Mouse (Mus musculus): ENCODE measurements around the gene Sorbs1. TPM values are rescaled to one million over a fixed set of nuclear protein-coding genes. Genes with fewer than 3 reads are reported as not detected.
A peak's percentile ranks its signal among the peaks of the same experiment; 100 is the strongest.

The Sorbs1 gene
- polyA plus RNA-seq, 1 experiment, result 431 TPM

DNA sequence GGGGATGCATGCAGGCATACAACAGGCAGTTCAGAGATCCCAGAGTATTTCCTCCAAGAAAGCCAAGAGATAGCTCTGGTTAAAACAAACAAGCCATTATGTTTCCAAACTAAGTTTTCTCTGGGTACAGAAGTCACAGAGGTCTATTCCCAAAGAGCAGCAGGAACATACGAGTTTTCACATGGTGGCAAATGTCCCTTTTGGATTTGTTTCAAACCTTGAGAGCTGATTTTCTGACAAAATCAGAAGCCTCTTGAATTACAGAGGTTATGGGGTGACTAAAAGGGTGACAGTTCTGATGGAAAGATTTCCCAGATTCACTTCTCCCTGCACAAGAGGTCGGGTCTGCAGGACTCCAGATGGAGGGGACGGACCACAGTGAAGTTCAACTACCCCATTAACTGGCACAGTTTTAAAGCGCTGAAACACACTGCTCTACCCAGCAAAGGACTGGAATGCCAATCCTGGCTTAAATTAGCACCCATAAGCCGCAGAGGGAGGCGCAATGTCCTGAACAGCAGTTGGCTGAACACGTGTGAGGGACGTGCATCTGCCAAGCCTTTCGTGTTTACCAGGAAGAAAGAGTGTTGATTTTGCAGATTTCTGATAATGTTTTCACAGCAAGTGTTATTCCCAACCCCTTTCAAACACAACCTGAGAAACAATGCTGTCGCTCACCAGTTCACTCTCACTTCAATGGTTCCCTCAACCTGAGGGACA is 41.9 kb downstream of the Sorbs1 start:
- Histone ChIP-seq H3K27ac (replicated peaks; ENCODE audit: low read depth, low read length) (peak overlapping the region; percentile 48), H3K4me1 (ENCODE audit: control insufficient read depth, insufficient read depth, insufficient read length, low read length) (peaks cover 31% of the 10 kb centered on the region)

DNA sequence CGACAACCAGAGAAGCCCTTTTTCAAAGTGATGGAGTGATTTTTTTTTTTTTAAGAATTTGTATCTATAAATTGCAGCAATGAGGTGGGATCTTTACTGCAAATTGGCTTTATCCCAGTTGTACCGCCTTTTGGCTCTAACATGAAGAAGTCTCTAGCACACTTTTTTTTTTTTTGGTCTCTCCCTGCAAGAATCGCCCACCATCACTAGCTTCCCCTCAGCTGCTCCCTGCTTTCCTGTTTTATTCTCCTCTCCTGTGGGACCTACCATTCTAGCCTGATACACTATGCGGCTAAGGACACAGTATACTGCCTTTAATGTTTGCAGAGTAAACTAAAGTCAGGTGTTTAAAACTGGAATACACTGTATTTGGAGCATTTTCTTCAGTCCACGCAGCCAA is 43.8 kb downstream of the Sorbs1 start:
- H3K4me1 ChIP-seq (ENCODE audit: control insufficient read depth, insufficient read depth, insufficient read length, low read length), result peaks cover 24% of the 10 kb centered on the region
- no peak overlapping the region for H3K27ac ChIP-seq (replicated peaks; ENCODE audit: low read depth, low read length)
- no peak overlapping the region for H3K4me3 ChIP-seq (ENCODE audit: insufficient read depth, low read depth, low read length)

More for the DNA sequence above, 41.9 kb downstream of the Sorbs1 start:
- H3K4me3 ChIP-seq (ENCODE audit: insufficient read depth, low read depth, low read length), result no peak overlapping the region

DNA sequence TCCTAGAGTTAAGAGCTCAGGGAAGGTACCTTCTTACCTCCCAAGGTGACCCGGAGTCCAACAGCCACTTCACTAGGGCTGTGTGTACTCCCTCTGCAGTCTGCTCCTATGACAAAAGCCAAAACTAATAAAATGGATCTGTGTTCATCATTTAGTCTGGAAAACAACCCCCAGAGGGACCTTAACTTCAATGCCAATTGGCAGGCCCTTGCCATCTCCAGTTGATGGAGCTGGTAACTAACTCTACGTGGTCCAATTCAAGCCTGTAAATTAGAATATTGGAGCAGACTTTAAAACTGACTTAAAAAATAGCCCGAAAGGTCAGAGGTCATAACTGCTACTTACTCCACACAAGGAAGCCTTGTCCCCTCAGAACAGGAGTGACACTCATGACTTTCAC is 45.3 kb downstream of the Sorbs1 start:
- Histone ChIP-seq H3K4me3 (ENCODE audit: insufficient read depth, low read depth, low read length) (no peak overlapping the region), H3K4me1 (ENCODE audit: control insufficient read depth, insufficient read depth, insufficient read length, low read length) (peaks cover 27% of the 10 kb centered on the region), H3K27ac (replicated peaks; ENCODE audit: low read depth, low read length) (peak overlapping the region; percentile 54)

DNA sequence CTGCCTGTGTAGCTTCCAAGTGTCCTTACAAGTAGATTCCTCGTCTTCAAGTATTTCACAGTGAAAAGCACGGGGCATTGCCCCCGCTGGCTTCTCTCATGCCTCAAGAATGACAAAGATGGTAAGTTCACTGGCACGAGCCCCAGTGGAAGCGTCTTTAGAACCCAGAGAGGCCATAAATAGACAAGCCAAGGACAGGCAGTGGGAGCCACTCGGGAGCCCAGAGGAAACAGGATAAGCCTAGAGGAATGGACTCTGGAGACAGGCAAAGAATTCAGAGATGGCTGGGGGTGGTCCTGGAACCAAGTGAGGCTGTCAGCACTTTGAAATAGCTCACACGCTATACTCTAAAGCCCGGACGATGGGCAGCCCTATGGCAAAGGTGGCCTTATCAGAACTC is 45.8 kb downstream of the Sorbs1 start:
- Histone ChIP-seq H3K4me1 (ENCODE audit: control insufficient read depth, insufficient read depth, insufficient read length, low read length) (peaks cover 29% of the 10 kb centered on the region), H3K27ac (replicated peaks; ENCODE audit: low read depth, low read length) (peak overlapping the region; percentile 54), H3K4me3 (ENCODE audit: insufficient read depth, low read depth, low read length) (no peak overlapping the region)

DNA sequence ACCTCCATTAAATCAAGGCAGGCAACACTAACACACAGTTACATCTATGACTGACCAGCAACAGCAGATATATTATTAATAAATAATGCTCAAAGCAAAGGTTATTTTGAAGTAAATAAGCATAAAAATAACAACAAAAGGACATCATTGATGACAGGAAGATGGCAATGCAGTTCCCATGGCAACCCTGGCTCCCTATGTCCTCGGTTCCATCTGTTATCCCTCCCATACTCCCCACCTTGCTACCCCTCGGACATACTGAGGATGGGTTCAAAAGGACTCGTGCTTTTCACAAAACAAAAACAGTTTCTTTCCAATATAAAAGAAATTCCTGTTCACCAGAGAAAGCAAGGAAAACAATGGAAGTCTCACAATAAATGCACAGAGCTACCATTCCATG is 48.2 kb downstream of the Sorbs1 start:
- Histone ChIP-seq H3K27ac (replicated peaks; ENCODE audit: low read depth, low read length) (no peak overlapping the region), H3K4me1 (ENCODE audit: control insufficient read depth, insufficient read depth, insufficient read length, low read length) (peaks cover 27% of the 10 kb centered on the region), H3K4me3 (ENCODE audit: insufficient read depth, low read depth, low read length) (no peak overlapping the region)

DNA sequence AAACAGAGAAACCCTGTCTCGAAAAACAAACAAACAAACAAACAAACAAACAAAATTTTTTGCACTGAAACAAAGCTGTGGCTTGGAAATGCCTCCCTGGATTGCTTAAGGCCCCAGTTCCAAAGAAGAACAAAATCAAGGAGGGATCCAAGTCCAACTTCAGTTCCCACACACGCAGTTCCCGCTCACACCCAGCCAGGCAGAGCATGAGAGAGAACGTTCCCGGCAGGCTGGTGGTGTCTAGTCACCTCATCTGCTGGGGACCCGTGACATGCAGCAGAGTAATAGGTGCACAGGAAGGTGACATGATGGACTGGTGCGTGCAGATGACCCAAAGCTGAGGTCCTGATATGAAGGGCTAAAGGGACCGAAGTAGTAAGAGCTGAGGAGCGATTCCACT is 49.2 kb downstream of the Sorbs1 start:
- H3K27ac ChIP-seq (replicated peaks; ENCODE audit: low read depth, low read length), result no peak overlapping the region
- no peak overlapping the region for H3K4me3 ChIP-seq (ENCODE audit: insufficient read depth, low read depth, low read length)
- peaks cover 29% of the 10 kb centered on the region for H3K4me1 ChIP-seq (ENCODE audit: control insufficient read depth, insufficient read depth, insufficient read length, low read length)

DNA sequence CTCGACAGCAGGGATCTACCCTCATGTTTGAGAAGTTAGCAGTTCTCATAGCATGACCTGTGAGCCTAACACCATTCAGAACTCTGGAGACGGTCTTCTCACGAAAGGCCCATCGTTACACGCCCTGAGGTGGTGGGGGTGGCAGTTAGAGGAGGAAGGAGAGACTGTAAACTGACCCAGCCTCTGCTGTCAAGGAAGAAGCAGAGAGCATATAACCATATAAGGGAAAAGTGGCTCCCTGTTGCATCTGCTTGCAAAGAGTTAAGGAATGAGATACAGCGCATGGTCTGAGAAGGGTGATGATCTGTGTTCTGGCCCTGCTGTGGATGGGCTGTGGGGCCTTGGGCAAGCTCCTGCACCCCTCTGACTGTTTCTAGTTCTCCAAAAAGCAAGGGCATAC is 50.7 kb downstream of the Sorbs1 start:
- Histone ChIP-seq H3K4me3 (ENCODE audit: insufficient read depth, low read depth, low read length) (no peak overlapping the region), H3K27ac (replicated peaks; ENCODE audit: low read depth, low read length) (no peak overlapping the region), H3K4me1 (ENCODE audit: control insufficient read depth, insufficient read depth, insufficient read length, low read length) (peaks cover 22% of the 10 kb centered on the region)

DNA sequence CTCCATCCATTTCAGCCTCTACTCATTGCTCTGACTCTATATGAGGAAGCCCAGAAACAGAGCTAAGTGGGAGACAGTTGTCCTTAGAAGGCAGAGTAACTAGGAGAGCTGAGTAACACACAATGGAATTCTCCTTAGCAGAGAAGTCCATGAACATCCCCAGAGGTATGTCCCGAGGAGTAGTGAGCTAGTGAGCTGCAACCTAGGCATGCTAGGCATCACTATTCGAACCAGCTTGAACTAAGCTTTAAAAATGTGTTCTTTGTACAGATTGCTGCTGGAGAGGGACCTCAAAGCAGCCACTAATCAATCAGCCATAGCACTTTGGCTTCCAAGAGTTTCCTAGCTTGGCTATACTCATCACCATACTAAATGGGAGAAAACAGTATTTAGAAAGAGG is 51.1 kb downstream of the Sorbs1 start:
- Histone ChIP-seq H3K27ac (replicated peaks; ENCODE audit: low read depth, low read length) (no peak overlapping the region), H3K4me1 (ENCODE audit: control insufficient read depth, insufficient read depth, insufficient read length, low read length) (peaks cover 17% of the 10 kb centered on the region), H3K4me3 (ENCODE audit: insufficient read depth, low read depth, low read length) (no peak overlapping the region)

DNA sequence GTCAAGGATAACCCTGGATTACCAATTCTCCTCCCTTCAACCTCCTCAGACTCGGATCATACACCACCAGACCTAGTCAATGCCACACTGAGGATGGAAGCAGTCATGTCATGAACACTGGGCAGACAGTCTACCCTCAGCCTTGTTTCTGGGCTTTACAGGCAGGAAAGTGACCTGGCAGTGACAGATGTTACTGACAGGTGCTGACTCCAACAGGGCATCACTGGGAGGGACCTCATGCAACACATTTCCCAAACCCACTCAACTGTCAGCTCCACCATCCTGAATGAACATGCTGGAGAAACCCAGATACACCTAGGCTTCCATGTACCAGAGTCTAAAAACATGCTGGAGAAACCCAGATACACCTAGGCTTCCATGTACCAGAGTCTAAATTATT is 51.9 kb downstream of the Sorbs1 start:
- Histone ChIP-seq H3K27ac (replicated peaks; ENCODE audit: low read depth, low read length) (no peak overlapping the region), H3K4me3 (ENCODE audit: insufficient read depth, low read depth, low read length) (no peak overlapping the region), H3K4me1 (ENCODE audit: control insufficient read depth, insufficient read depth, insufficient read length, low read length) (peaks cover 17% of the 10 kb centered on the region)

DNA sequence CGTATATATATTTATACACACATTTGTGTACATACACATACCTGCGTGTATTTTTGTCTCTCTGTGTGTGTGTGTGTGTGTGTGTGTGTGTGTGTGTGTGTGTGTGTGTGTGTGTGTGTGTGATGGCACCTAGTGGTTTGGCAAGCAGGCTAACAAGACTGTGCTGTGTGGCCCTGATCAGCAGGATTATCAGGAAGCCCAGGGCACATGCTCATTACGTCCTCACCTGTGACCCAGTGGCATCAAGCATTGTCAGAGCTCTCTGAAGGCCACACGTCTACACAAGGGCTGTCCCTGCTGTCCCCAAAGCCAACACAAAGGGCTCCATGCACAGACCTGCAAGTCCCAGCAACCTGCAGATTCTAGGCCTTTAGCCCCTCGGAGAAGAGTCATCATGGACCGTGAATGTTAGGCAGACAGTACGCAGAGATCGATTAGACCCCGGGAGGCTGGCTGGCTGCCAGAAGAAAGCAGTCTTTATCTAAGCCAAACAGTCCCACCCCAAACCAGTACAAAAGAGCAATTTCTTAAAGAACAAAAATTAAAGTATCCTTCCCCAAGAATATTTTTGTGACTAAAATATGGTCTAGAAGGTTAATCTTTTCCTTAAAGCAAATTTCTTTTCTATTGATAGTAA is 52.6 kb downstream of the Sorbs1 start:
- H3K4me3 ChIP-seq (ENCODE audit: insufficient read depth, low read depth, low read length), result no peak overlapping the region
- no peak overlapping the region for H3K27ac ChIP-seq (replicated peaks; ENCODE audit: low read depth, low read length)
- H3K4me1 ChIP-seq (ENCODE audit: control insufficient read depth, insufficient read depth, insufficient read length, low read length), result peaks cover 17% of the 10 kb centered on the region

DNA sequence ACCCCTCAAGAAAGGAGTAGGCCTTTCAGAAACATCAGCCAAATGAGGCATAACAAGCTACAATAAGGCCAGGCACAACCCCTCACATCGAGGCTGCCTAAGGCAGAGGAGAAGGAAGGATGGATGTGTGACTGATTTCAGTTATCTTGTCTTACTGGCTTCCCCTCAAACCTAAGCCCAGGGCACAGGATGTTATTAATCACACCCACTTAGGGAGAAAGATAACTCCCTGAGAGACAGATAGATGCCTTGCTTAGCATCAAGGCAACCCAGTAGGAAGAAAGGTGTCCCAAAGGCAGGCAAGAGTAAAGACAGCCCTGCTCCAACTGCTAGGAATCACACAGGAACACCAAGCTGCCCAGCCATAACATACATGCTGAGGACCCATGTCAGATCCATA is 54.2 kb downstream of the Sorbs1 start:
- Histone ChIP-seq H3K4me3 (ENCODE audit: insufficient read depth, low read depth, low read length) (no peak overlapping the region), H3K4me1 (ENCODE audit: control insufficient read depth, insufficient read depth, insufficient read length, low read length) (peaks cover 14% of the 10 kb centered on the region), H3K27ac (replicated peaks; ENCODE audit: low read depth, low read length) (no peak overlapping the region)

DNA sequence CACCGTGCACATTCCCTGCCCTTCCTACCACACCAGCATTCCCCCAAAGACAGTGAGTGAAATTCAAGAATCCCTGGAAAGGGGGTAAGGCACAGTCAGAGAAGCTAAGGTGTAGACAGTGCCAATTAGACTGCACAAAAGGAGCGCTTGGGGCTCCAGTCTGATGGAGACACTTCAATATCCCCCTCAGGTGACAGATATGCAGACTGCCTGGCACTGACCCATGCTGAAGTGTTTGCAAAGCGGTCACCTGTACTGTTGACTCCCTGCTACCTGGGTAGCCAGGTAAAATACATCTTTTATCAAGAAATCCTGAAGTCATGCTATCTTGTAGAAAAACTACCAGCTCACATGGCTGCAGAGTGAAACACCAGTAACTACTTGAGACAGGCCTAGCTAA is 54.8 kb downstream of the Sorbs1 start:
- no peak overlapping the region for H3K27ac ChIP-seq (replicated peaks; ENCODE audit: low read depth, low read length)
- H3K4me3 ChIP-seq (ENCODE audit: insufficient read depth, low read depth, low read length), result no peak overlapping the region
- peaks cover 14% of the 10 kb centered on the region; the same call in 1 of the 2 replicates for H3K4me1 ChIP-seq (ENCODE audit: control insufficient read depth, insufficient read depth, insufficient read length, low read length)

DNA sequence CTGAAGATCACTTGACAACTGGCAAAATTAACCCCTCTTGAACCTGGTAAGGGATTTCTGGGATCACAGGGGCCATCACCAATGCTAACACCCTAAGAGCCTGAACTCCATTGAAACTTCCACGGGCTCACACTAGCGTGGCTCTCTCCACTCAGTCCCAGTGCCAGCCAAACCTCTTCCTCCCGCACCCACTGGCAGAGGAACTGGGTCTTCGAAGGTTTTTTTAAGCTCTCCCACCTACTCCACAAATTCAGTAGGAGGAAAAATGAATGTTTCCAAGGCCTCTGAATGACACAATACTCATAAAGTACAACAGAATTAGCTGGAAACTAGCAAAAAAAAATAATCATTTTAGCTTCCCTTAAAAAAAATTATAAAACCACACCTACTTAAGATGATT is 58.3 kb downstream of the Sorbs1 start:
- H3K27ac ChIP-seq (replicated peaks; ENCODE audit: low read depth, low read length), result no peak overlapping the region

DNA sequence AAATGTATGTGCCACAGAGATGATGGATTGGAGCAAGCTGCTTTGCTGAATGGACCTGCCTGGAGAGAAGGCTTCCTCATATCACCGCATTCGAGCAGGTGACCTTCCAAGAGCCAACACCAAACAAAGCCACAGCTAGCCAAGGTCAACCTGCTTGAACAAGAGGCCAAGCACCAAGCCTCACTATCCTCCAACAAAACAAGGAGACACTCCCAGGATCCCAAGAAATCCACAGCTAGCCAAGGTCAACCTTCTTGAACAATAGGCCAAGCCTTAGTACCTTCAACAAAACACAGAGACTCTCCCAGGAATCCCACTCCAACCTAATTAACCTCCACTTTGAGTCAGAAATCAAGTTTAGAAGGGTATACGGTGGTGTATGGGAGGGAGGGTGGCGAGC is 59.5 kb downstream of the Sorbs1 start:
- Histone ChIP-seq H3K4me1 (ENCODE audit: control insufficient read depth, insufficient read depth, insufficient read length, low read length) (no peaks in the 10 kb centered on the region), H3K27ac (replicated peaks; ENCODE audit: low read depth, low read length) (no peak overlapping the region), H3K4me3 (ENCODE audit: insufficient read depth, low read depth, low read length) (no peak overlapping the region)

More for the DNA sequence above, 58.3 kb downstream of the Sorbs1 start:
- Histone ChIP-seq H3K4me1 (ENCODE audit: control insufficient read depth, insufficient read depth, insufficient read length, low read length) (peaks cover 1% of the 10 kb centered on the region; the same call in 1 of the 2 replicates), H3K4me3 (ENCODE audit: insufficient read depth, low read depth, low read length) (no peak overlapping the region)

DNA sequence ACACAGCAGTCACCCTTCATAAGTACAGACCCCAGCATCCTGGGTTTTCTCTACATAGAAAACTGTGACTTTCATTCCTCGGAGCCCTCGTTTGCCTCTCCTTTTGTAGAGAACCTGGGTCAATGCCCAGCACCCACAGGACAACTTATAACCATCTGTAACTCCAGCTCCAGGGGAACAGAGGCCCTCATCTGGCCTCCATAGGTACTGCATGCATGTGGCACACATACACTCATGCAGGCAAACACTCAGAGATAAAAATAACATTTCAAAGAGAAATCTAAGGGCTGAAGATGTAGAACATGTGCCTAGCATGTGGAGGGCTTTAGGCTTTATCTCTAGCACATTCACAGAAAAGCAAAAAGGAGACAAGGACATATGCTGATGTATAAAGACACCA is 61.4 kb downstream of the Sorbs1 start:
- Histone ChIP-seq H3K4me1 (ENCODE audit: control insufficient read depth, insufficient read depth, insufficient read length, low read length) (no peaks in the 10 kb centered on the region), H3K4me3 (ENCODE audit: insufficient read depth, low read depth, low read length) (no peak overlapping the region), H3K27ac (replicated peaks; ENCODE audit: low read depth, low read length) (no peak overlapping the region)

DNA sequence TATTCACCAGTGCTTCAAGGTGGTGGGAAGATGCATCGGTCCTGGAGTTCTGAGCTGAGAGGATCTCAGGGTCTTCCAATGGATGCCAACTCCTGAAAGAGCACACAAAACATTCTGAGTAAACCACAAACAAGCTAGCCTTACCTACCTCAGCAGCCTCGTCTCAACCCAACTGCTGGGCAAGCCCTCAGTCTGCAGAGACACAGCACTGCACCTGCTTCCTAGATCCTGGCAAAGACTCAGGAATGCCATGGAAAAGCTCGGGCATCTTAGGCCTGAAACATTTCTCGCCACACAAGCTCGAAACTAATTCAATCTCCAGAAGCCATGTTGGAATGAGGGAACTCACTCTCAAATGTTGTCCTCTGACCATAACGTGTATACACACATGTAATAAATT is 62.3 kb downstream of the Sorbs1 start:
- no peak overlapping the region for H3K27ac ChIP-seq (replicated peaks; ENCODE audit: low read depth, low read length)

More for the DNA sequence above, 62.3 kb downstream of the Sorbs1 start:
- Histone ChIP-seq H3K4me3 (ENCODE audit: insufficient read depth, low read depth, low read length) (no peak overlapping the region), H3K4me1 (ENCODE audit: control insufficient read depth, insufficient read depth, insufficient read length, low read length) (no peaks in the 10 kb centered on the region)
